Mouse (Mus musculus) intestine, embryonic 15.5 days (tissue): ENCODE measurements around the gene Arid4a. TPM values are rescaled to one million over a fixed set of nuclear protein-coding genes. Genes with fewer than 3 reads are reported as not detected.

Experiments used
- ATAC-seq: fragments of 200-750 bp; cut with Nextera tagmentation; 2 replicates; pipeline ENCODE4 v1.8.0; 2017; ENCODE audit warnings: moderate TSS enrichment, moderate library complexity
- H3K27ac ChIP-seq: fragments of 300-500 bp; sonication (generic); 2 replicates; pipeline ENCODE4 v1.5.1; 2015; ENCODE audit warnings: mild to moderate bottlenecking, inconsistent platforms
- H3K27me3 ChIP-seq: fragments of 300-500 bp; sonication (generic); replicated peaks from 2 replicates; pipeline ENCODE4 v1.6.1; 2015; ENCODE audit warnings: inconsistent platforms
- H3K36me3 ChIP-seq: fragments of 300-500 bp; sonication (generic); 2 replicates; pipeline ENCODE4 v1.6.1; 2015; ENCODE audit warnings: inconsistent platforms
- H3K4me1 ChIP-seq: fragments of 300-500 bp; sonication (generic); replicated peaks from 2 replicates; pipeline ENCODE4 v1.6.1; 2015; ENCODE audit warnings: inconsistent platforms
- H3K4me2 ChIP-seq: fragments of 300-500 bp; sonication (generic); replicated peaks from 2 replicates; pipeline ENCODE4 v1.6.1; 2015; ENCODE audit warnings: mild to moderate bottlenecking, inconsistent platforms
- H3K4me3 ChIP-seq: fragments of 300-500 bp; sonication (generic); replicated peaks from 2 replicates; pipeline ENCODE4 v1.5.1; 2015; ENCODE audit warnings: inconsistent platforms
- H3K9ac ChIP-seq: fragments of 300-500 bp; sonication (generic); 2 replicates; pipeline ENCODE4 v1.6.1; 2015; ENCODE audit warnings: inconsistent platforms
- H3K9me3 ChIP-seq: fragments of 300-500 bp; sonication (generic); 2 replicates; pipeline ENCODE4 v1.6.1; 2016; ENCODE audit warnings: inconsistent platforms
- WGBS: fragments of 180-500 bp; shearing (Covaris S2); methylation state at CpG from one replicate; pipeline ENCODE4 v1.1.7; 2015; 5-methylcytosine and 5-hydroxymethylcytosine counted together
- polyA plus RNA-seq: library from polyadenylated mRNA; unstranded; fragments of >200 nt; fragmentation: Nextera tagmentation; extraction: Ambion mirVana; gene quantifications from 2 replicates; pipeline ENCODE4 v1.2.1, GENCODE M21; 2015

Arid4a gene
- polyA plus RNA-seq, 1 experiment from 2014 or later: 39.3 TPM

- Histone ChIP-seq H3K9ac (peak within 1 kb of the TSS; percentile 89), H3K4me2 (peak within 1 kb of the TSS; percentile 84), H3K27ac (peak within 1 kb of the TSS; percentile 59), H3K9me3 (no peaks in the 10 kb centered on the region), H3K36me3 (peaks cover 21% of the 10 kb centered on the region; the same call in 1 of the 2 replicates), H3K4me1 (peaks cover 5% of the 10 kb centered on the region; the same call in 1 of the 2 replicates), H3K4me3 (peak within 1 kb of the TSS; percentile 94), H3K27me3 (no peaks in the 10 kb centered on the region)
- under 1% methylated on average over 52 of the region's 52 CpGs for WGBS
- peak; percentile 94 for ATAC-seq
Observed at GRCm38 (mm10) chr12:71136130-71136973, 120.6 kb downstream of the Arid4a start, which contains the start of the genes Timm9 and 2700049A03Rik. Timm9 (minus strand) TSS chr12:71136684. 2700049A03Rik (plus strand) TSS chr12:71136848.

- peak overlapping the region; percentile 89 for H3K9ac ChIP-seq
- peaks cover 5% of the 10 kb centered on the region; the same call in 1 of the 2 replicates for H3K4me1 ChIP-seq
- under 1% methylated on average over 30 of the region's 30 CpGs for whole genome bisulfite sequencing
- H3K9me3 ChIP-seq: no peaks in the 10 kb centered on the region
- peak overlapping the region; percentile 59; the same call in 1 of the 2 replicates for H3K27ac ChIP-seq
- peak; percentile 86 for ATAC-seq
- H3K27me3 ChIP-seq: no peaks in the 10 kb centered on the region
- peaks cover 18% of the 10 kb centered on the region; the same call in 1 of the 2 replicates for H3K36me3 ChIP-seq
- peak overlapping the region; percentile 84 for H3K4me2 ChIP-seq
- H3K4me3 ChIP-seq: peak overlapping the region; percentile 94
Observed at GRCm38 (mm10) chr12:71136974-71137491, 121.2 kb downstream of the Arid4a start.

GRCm38 (mm10) chr12:71137686-71138085 lies 121.9 kb downstream of the Arid4a start:
- Histone ChIP-seq H3K4me3 (peak overlapping the region; percentile 94), H3K36me3 (peaks cover 18% of the 10 kb centered on the region), H3K4me2 (peak overlapping the region; percentile 84), H3K9me3 (no peaks in the 10 kb centered on the region), H3K27ac (no peak overlapping the region), H3K27me3 (no peaks in the 10 kb centered on the region), H3K9ac (peak overlapping the region; percentile 56), H3K4me1 (peaks cover 5% of the 10 kb centered on the region; the same call in 1 of the 2 replicates)
- 2% methylated on average over 11 of the region's 11 CpGs for WGBS
- ATAC-seq: no peak

- Histone ChIP-seq H3K9me3 (no peaks in the 10 kb centered on the region), H3K9ac (no peak overlapping the region), H3K27me3 (no peaks in the 10 kb centered on the region), H3K4me3 (no peak overlapping the region), H3K27ac (no peak overlapping the region), H3K36me3 (peaks cover 23% of the 10 kb centered on the region), H3K4me2 (no peak overlapping the region), H3K4me1 (peaks cover 5% of the 10 kb centered on the region; the same call in 1 of the 2 replicates)
- 79% methylated on average over 5 of the region's 5 CpGs for WGBS
- no peak for ATAC-seq
Observed at GRCm38 (mm10) chr12:71139258-71139828, 123.6 kb downstream of the Arid4a start.

- Histone ChIP-seq H3K27ac (no peak overlapping the region), H3K9me3 (no peaks in the 10 kb centered on the region), H3K4me2 (no peak overlapping the region), H3K4me1 (no peaks in the 10 kb centered on the region), H3K36me3 (peaks cover 23% of the 10 kb centered on the region), H3K27me3 (no peaks in the 10 kb centered on the region), H3K4me3 (no peak overlapping the region), H3K9ac (no peak overlapping the region)
- ATAC-seq: no peak
Observed at GRCm38 (mm10) chr12:71141189-71141588, 125.4 kb downstream of the Arid4a start.

GRCm38 (mm10) chr12:71147641-71148040 lies 131.9 kb downstream of the Arid4a start:
- Histone ChIP-seq H3K9ac (no peak overlapping the region), H3K9me3 (no peaks in the 10 kb centered on the region), H3K4me1 (no peaks in the 10 kb centered on the region), H3K27ac (no peak overlapping the region), H3K4me3 (no peak overlapping the region), H3K27me3 (no peaks in the 10 kb centered on the region), H3K36me3 (0 out of 2 replicates have a peak, but pooled peaks cover 13% of the 10 kb centered on the region), H3K4me2 (no peak overlapping the region)
- no peak for ATAC-seq
- 80% methylated on average over 3 of the region's 3 CpGs for WGBS

Other genes starting within 250 kb of the Arid4a start
- gene Frmd6, start 190.5 kb upstream of the Arid4a start, polyA plus RNA-seq: 14.1 and 14.4 TPM in 2 replicates
- 192 and 223 TPM in 2 replicates for gene Actr10, start 78.1 kb upstream of the Arid4a start, polyA plus RNA-seq
- gene Psma3, start 41.4 kb upstream of the Arid4a start, polyA plus RNA-seq: 593 and 607 TPM in 2 replicates
- not detected in 2 replicates for gene Tomm20l, start 95.4 kb downstream of the Arid4a start, polyA plus RNA-seq
- 108 and 109 TPM in 2 replicates for gene Timm9, start 120.7 kb downstream of the Arid4a start, polyA plus RNA-seq
- 10.2 and 12.6 TPM in 2 replicates for gene 2700049A03Rik, start 120.9 kb downstream of the Arid4a start, polyA plus RNA-seq